Mouse (Mus musculus) CH12.LX (cell line): ENCODE results near the gene Dnaaf3. TPM values are rescaled to one million over a fixed set of nuclear protein-coding genes. Genes with fewer than 3 reads are reported as not detected.
A peak's percentile ranks its signal among the peaks of the same experiment; 100 is the strongest.

Experiments used
- DNase-seq: peaks from one replicate; pipeline ENCODE4 v3.0.0-alpha.2; 2013; ENCODE audit errors: extremely low read depth
- H3K27ac ChIP-seq: 2 replicates; pipeline ENCODE4 v1.5.1; 2012; ENCODE audit warnings: low read depth, mild to moderate bottlenecking, control low read depth, moderate library complexity; ENCODE audit not compliant: insufficient read depth
- H3K27me3 ChIP-seq: replicated peaks from 2 replicates; pipeline ENCODE3; 2012; ENCODE audit warnings: inconsistent platforms
- H3K36me3 ChIP-seq, 2 experiments: replicated peaks in 1 of 2; 2 replicates each; pipeline versions ENCODE3 to v1.6.1; 2012; ENCODE audit warnings: inconsistent platforms in 1 of 2, low read length in 1 of 2, mild to moderate bottlenecking in 1 of 2, mixed read lengths in 1 of 2, moderate library complexity in 1 of 2; ENCODE audit not compliant: control insufficient read depth in 1 of 2, insufficient read depth in 1 of 2
- H3K4me1 ChIP-seq, 2 experiments: 2 replicates each; pipeline ENCODE4 v1.6.1; 2012; ENCODE audit warnings: inconsistent platforms in 1 of 2, moderate library complexity in 1 of 2; ENCODE audit not compliant: insufficient read depth in 2 of 2, control insufficient read depth in 1 of 2
- H3K4me2 ChIP-seq: 2 replicates; pipeline ENCODE4 v1.6.1; 2012; ENCODE audit warnings: low read depth, mild to moderate bottlenecking, control low read depth; ENCODE audit not compliant: poor library complexity, insufficient read depth, severe bottlenecking
- H3K4me3 ChIP-seq, 3 experiments: fragments of 150-350 bp in 1 of 3; sonication (generic) in 1 of 3; replicated peaks in 1 of 3; 2 replicates each; pipeline versions ENCODE3 to v1.5.1; 2011 to 2012; ENCODE audit warnings: low read depth in 2 of 3, low read length in 2 of 3, mild to moderate bottlenecking in 2 of 3, moderate library complexity in 2 of 3, control low read depth in 1 of 3, improper control_type of control experiment in 1 of 3, inconsistent platforms in 1 of 3, mixed read lengths in 1 of 3; ENCODE audit not compliant: poor library complexity in 1 of 3
- H3K79me2 ChIP-seq: replicated peaks from 2 replicates; pipeline ENCODE4 v1.6.1; 2012; ENCODE audit warnings: mild to moderate bottlenecking, moderate library complexity; ENCODE audit not compliant: control insufficient read depth, poor library complexity, insufficient read depth, severe bottlenecking; ENCODE audit errors: extremely low read depth
- H3K9ac ChIP-seq: 2 replicates; pipeline ENCODE4 v1.6.1; 2012; ENCODE audit warnings: low read depth, mild to moderate bottlenecking, control low read depth, moderate library complexity; ENCODE audit not compliant: insufficient read depth
- H3K9me3 ChIP-seq: replicated peaks from 2 replicates; pipeline ENCODE3; 2012; ENCODE audit warnings: low read length, inconsistent platforms, mixed read lengths
- BHLHE40 ChIP-seq: IDR thresholded peaks from 2 replicates; pipeline ENCODE4 v1.6.1; 2011; ENCODE audit warnings: mild to moderate bottlenecking, low read depth, low read length, improper control_type of control experiment
- CHD1 ChIP-seq: IDR thresholded peaks from 2 replicates; pipeline ENCODE4 v1.6.1; 2012; ENCODE audit warnings: low read depth, low read length, improper control_type of control experiment, inconsistent platforms
- CHD2 ChIP-seq: IDR thresholded peaks from 2 replicates; pipeline ENCODE4 v1.6.1; 2011; ENCODE audit warnings: low read length, improper control_type of control experiment
- CTCF ChIP-seq, 2 experiments: IDR thresholded peaks in 1 of 2; conservative IDR thresholded peaks in 1 of 2; 2 replicates each; pipeline ENCODE4 v1.5.1; 2011 to 2012; ENCODE audit warnings: low read depth in 2 of 2, low read length in 2 of 2, improper control_type of control experiment in 1 of 2, inconsistent platforms in 1 of 2, mild to moderate bottlenecking in 1 of 2, moderate library complexity in 1 of 2
- ELF1 ChIP-seq: IDR thresholded peaks from 2 replicates; pipeline ENCODE4 v1.6.1; 2014; ENCODE audit warnings: low read depth, mild to moderate bottlenecking, inconsistent platforms, low read length, improper control_type of control experiment
- EP300 ChIP-seq: IDR thresholded peaks from 2 replicates; pipeline ENCODE4 v1.6.1; 2011; ENCODE audit warnings: low read length, improper control_type of control experiment
- GABPA ChIP-seq: IDR thresholded peaks from 2 replicates; pipeline ENCODE4 v1.6.1; 2012; ENCODE audit warnings: low read depth, low read length, improper control_type of control experiment, inconsistent platforms; ENCODE audit not compliant: insufficient replicate concordance
- HCFC1 ChIP-seq: IDR thresholded peaks from 2 replicates; pipeline ENCODE4 v1.6.1; 2012; ENCODE audit warnings: low read depth, mild to moderate bottlenecking, inconsistent platforms, low read length, improper control_type of control experiment
- MAFK ChIP-seq: IDR thresholded peaks from 2 replicates; pipeline ENCODE4 v1.6.1; 2011; ENCODE audit warnings: low read length, improper control_type of control experiment; ENCODE audit not compliant: insufficient replicate concordance
- MEF2A ChIP-seq: IDR thresholded peaks from 2 replicates; pipeline ENCODE4 v1.6.1; 2014; ENCODE audit warnings: low read depth, mild to moderate bottlenecking, inconsistent platforms, low read length, improper control_type of control experiment, borderline replicate concordance
- MYC ChIP-seq: IDR thresholded peaks from 2 replicates; pipeline ENCODE4 v1.6.1; 2011; ENCODE audit warnings: low read depth, mild to moderate bottlenecking, improper control_type of control experiment, low read length
- NELFE ChIP-seq: IDR thresholded peaks from 2 replicates; pipeline ENCODE4 v1.6.1; 2011; ENCODE audit warnings: low read depth, low read length, improper control_type of control experiment
- NRF1 ChIP-seq: IDR thresholded peaks from 2 replicates; pipeline ENCODE4 v1.6.1; 2014; ENCODE audit warnings: low read depth, mild to moderate bottlenecking, inconsistent platforms, low read length, improper control_type of control experiment, moderate library complexity
- SIN3A ChIP-seq: IDR thresholded peaks from 2 replicates; pipeline ENCODE4 v1.6.1; 2012; ENCODE audit warnings: low read length, improper control_type of control experiment, inconsistent platforms
- SMC3 ChIP-seq: IDR thresholded peaks from 2 replicates; pipeline ENCODE4 v1.6.1; 2011; ENCODE audit warnings: low read depth, low read length, improper control_type of control experiment
- TBP ChIP-seq: conservative IDR thresholded peaks from 2 replicates; pipeline ENCODE4 v1.6.1; 2011; ENCODE audit warnings: low read depth, low read length, improper control_type of control experiment
- USF2 ChIP-seq: conservative IDR thresholded peaks from 2 replicates; pipeline ENCODE4 v1.6.1; 2011; ENCODE audit warnings: low read depth, low read length, improper control_type of control experiment
- dilution Hi-C: fragments of 300-500 bp; cut with MboI; formaldehyde crosslinking; loops from 2 replicates; pipeline ENCODE4 v1.14.3; 2020; ENCODE audit warnings: low sequenced_read_pairs; ENCODE audit not compliant: extremely low pct_unique_long_range_greater_than_20kb, extremely low pct_ligation_motif_present
- in situ Hi-C: fragments of 300-500 bp; cut with MboI; formaldehyde crosslinking; loops from 3 replicates; pipeline ENCODE4 v1.14.3; 2019; ENCODE audit warnings: low sequenced_read_pairs, low pct_ligation_motif_present, low pct_unique_long_range_greater_than_20kb, mixed read lengths
- polyA plus RNA-seq: library from polyadenylated mRNA; unstranded; fragments of >175 nt; gene quantifications from 2 replicates; pipeline ENCODE4 v1.2.1, GENCODE M21; 2012; ENCODE audit warnings: low read depth; ENCODE audit not compliant: insufficient read length
- total RNA-seq, 2 experiments: library from RNA; depleted of rRNA; stranded (reverse); fragments of 300-350 nt in 1 of 2; fragments of >200 nt in 1 of 2; gene quantifications; 2 replicates each; pipeline ENCODE4 v1.2.3; 2012 to 2014

The Dnaaf3 gene
- total and polyA plus RNA-seq, 3 experiments = 0.16 to 0.83 (median 0.59) TPM

GRCm38 (mm10) chr7:4521231-4522003 lies 10.8 kb downstream of the Dnaaf3 start:
- Histone ChIP-seq H3K4me3 (no peak overlapping the region), H3K4me1 (peaks cover 5 to 14% of the 10 kb centered on the region in 2 experiments; a peak in 3 of 4 replicates), H3K36me3 (no peaks in the 10 kb centered on the region), H3K27ac (no peak overlapping the region), H3K4me2 (no peak overlapping the region), H3K79me2 (no peaks in the 10 kb centered on the region), H3K9ac (no peak overlapping the region), H3K9me3 (no peaks in the 10 kb centered on the region), H3K27me3 (no peaks in the 10 kb centered on the region)
- in situ Hi-C loops = no loop called here
- no peak for TF ChIP-seq EP300
- TF ChIP-seq CTCF (conservative IDR thresholded peaks at IDR 0.05 in 1 of 2, IDR thresholded peaks at IDR 0.05 in 1 of 2; ENCODE audit: low read depth in 2 of 2, low read length in 2 of 2) = peak in 1 of 2 experiments; percentile 6; a peak in 1 of 4 replicates
- TF ChIP-seq MAFK = no peak
- no peak for TF ChIP-seq CHD1
- TF ChIP-seq GABPA = no peak
- no peak for TF ChIP-seq SIN3A
- dilution Hi-C loops = no loop called here
- no peak for DNase-seq

GRCm38 (mm10) chr7:4518487-4518886 lies 13.8 kb downstream of the Dnaaf3 start:
- no peaks in the 10 kb centered on the region for H3K36me3 ChIP-seq
- H3K4me3 ChIP-seq = no peak overlapping the region
- no peak overlapping the region for H3K27ac ChIP-seq
- H3K9ac ChIP-seq = no peak overlapping the region
- no peaks in the 10 kb centered on the region for H3K27me3 ChIP-seq
- dilution Hi-C loops = no loop called here
- no peaks in the 10 kb centered on the region for H3K9me3 ChIP-seq
- H3K4me1 ChIP-seq = peaks cover 6 to 21% of the 10 kb centered on the region in 2 experiments; a peak in 3 of 4 replicates
- H3K79me2 ChIP-seq = no peaks in the 10 kb centered on the region
- no peak for DNase-seq
- in situ Hi-C loops = loop anchor here (10.0 kb wide), 1 partner anchor 394 kb away; no protein-coding TSS in a partner anchor
- H3K4me2 ChIP-seq = no peak overlapping the region
- TF ChIP-seq NELFE (no peak), BHLHE40 (no peak), GABPA (no peak), TBP (no peak), SIN3A (no peak), CHD2 (no peak), EP300 (no peak), MYC (no peak), HCFC1 (no peak), NRF1 (no peak), USF2 (no peak), SMC3 (no peak), ELF1 (no peak), MEF2A (no peak)
- TF ChIP-seq, all 38 proteins: peak for 0
